Mouse (Mus musculus) CH12.LX (cell line): ENCODE measurements around the gene Xylb. TPM values are rescaled to one million over a fixed set of nuclear protein-coding genes. Genes with fewer than 3 reads are reported as not detected.
A peak's percentile ranks its signal among the peaks of the same experiment; 100 is the strongest.

ENCODE experiments used
- DNase-seq: peaks from one replicate; pipeline ENCODE4 v3.0.0-alpha.2; 2013; ENCODE audit errors: extremely low read depth
- H3K27ac ChIP-seq: 2 replicates; pipeline ENCODE4 v1.5.1; 2012; ENCODE audit warnings: low read depth, mild to moderate bottlenecking, control low read depth, moderate library complexity; ENCODE audit not compliant: insufficient read depth
- H3K27me3 ChIP-seq: replicated peaks from 2 replicates; pipeline ENCODE3; 2012; ENCODE audit warnings: inconsistent platforms
- H3K36me3 ChIP-seq, 2 experiments: replicated peaks in 1 of 2; 2 replicates each; pipeline versions ENCODE3 to v1.6.1; 2012; ENCODE audit warnings: inconsistent platforms in 1 of 2, low read length in 1 of 2, mild to moderate bottlenecking in 1 of 2, mixed read lengths in 1 of 2, moderate library complexity in 1 of 2; ENCODE audit not compliant: control insufficient read depth in 1 of 2, insufficient read depth in 1 of 2
- H3K4me1 ChIP-seq, 2 experiments: 2 replicates each; pipeline ENCODE4 v1.6.1; 2012; ENCODE audit warnings: inconsistent platforms in 1 of 2, moderate library complexity in 1 of 2; ENCODE audit not compliant: insufficient read depth in 2 of 2, control insufficient read depth in 1 of 2
- H3K4me2 ChIP-seq: 2 replicates; pipeline ENCODE4 v1.6.1; 2012; ENCODE audit warnings: low read depth, mild to moderate bottlenecking, control low read depth; ENCODE audit not compliant: poor library complexity, insufficient read depth, severe bottlenecking
- H3K4me3 ChIP-seq, 3 experiments: fragments of 150-350 bp in 1 of 3; sonication (generic) in 1 of 3; replicated peaks in 1 of 3; 2 replicates each; pipeline versions ENCODE3 to v1.5.1; 2011 to 2012; ENCODE audit warnings: low read depth in 2 of 3, low read length in 2 of 3, mild to moderate bottlenecking in 2 of 3, moderate library complexity in 2 of 3, control low read depth in 1 of 3, improper control_type of control experiment in 1 of 3, inconsistent platforms in 1 of 3, mixed read lengths in 1 of 3; ENCODE audit not compliant: poor library complexity in 1 of 3
- H3K79me2 ChIP-seq: replicated peaks from 2 replicates; pipeline ENCODE4 v1.6.1; 2012; ENCODE audit warnings: mild to moderate bottlenecking, moderate library complexity; ENCODE audit not compliant: control insufficient read depth, poor library complexity, insufficient read depth, severe bottlenecking; ENCODE audit errors: extremely low read depth
- H3K9ac ChIP-seq: 2 replicates; pipeline ENCODE4 v1.6.1; 2012; ENCODE audit warnings: low read depth, mild to moderate bottlenecking, control low read depth, moderate library complexity; ENCODE audit not compliant: insufficient read depth
- H3K9me3 ChIP-seq: replicated peaks from 2 replicates; pipeline ENCODE3; 2012; ENCODE audit warnings: low read length, inconsistent platforms, mixed read lengths
- CHD2 ChIP-seq: IDR thresholded peaks from 2 replicates; pipeline ENCODE4 v1.6.1; 2011; ENCODE audit warnings: low read length, improper control_type of control experiment
- ELF1 ChIP-seq: IDR thresholded peaks from 2 replicates; pipeline ENCODE4 v1.6.1; 2014; ENCODE audit warnings: low read depth, mild to moderate bottlenecking, inconsistent platforms, low read length, improper control_type of control experiment
- JUN ChIP-seq: IDR thresholded peaks from 2 replicates; pipeline ENCODE4 v1.6.1; 2011; ENCODE audit warnings: low read depth, mild to moderate bottlenecking, low read length, improper control_type of control experiment, moderate library complexity; ENCODE audit not compliant: insufficient read depth
- JUND ChIP-seq: conservative IDR thresholded peaks from 2 replicates; pipeline ENCODE4 v1.6.1; 2011; ENCODE audit warnings: low read depth, low read length, improper control_type of control experiment
- MAX ChIP-seq: IDR thresholded peaks from 2 replicates; pipeline ENCODE4 v1.6.1; 2011; ENCODE audit warnings: low read length, improper control_type of control experiment
- MXI1 ChIP-seq: IDR thresholded peaks from 2 replicates; pipeline ENCODE4 v1.6.1; 2011; ENCODE audit warnings: mild to moderate bottlenecking, low read depth, low read length, improper control_type of control experiment
- NELFE ChIP-seq: IDR thresholded peaks from 2 replicates; pipeline ENCODE4 v1.6.1; 2011; ENCODE audit warnings: low read depth, low read length, improper control_type of control experiment
- NRF1 ChIP-seq: IDR thresholded peaks from 2 replicates; pipeline ENCODE4 v1.6.1; 2014; ENCODE audit warnings: low read depth, mild to moderate bottlenecking, inconsistent platforms, low read length, improper control_type of control experiment, moderate library complexity
- POLR2A ChIP-seq: IDR thresholded peaks from 2 replicates; pipeline ENCODE4 v1.6.1; 2011; ENCODE audit warnings: low read depth, mild to moderate bottlenecking, improper control_type of control experiment, low read length
- RAD21 ChIP-seq: IDR thresholded peaks from 2 replicates; pipeline ENCODE4 v1.6.1; 2011; ENCODE audit warnings: low read depth, mild to moderate bottlenecking, low read length, improper control_type of control experiment, moderate library complexity
- TBP ChIP-seq: conservative IDR thresholded peaks from 2 replicates; pipeline ENCODE4 v1.6.1; 2011; ENCODE audit warnings: low read depth, low read length, improper control_type of control experiment
- TCF12 ChIP-seq: IDR thresholded peaks from 2 replicates; pipeline ENCODE4 v1.6.1; 2014; ENCODE audit warnings: low read depth, mild to moderate bottlenecking, inconsistent platforms, low read length, improper control_type of control experiment
- UBTF ChIP-seq: IDR thresholded peaks from 2 replicates; pipeline ENCODE4 v1.6.1; 2012; ENCODE audit warnings: low read depth, mild to moderate bottlenecking, inconsistent platforms, low read length, improper control_type of control experiment, moderate library complexity
- USF1 ChIP-seq: IDR thresholded peaks from 2 replicates; pipeline ENCODE4 v1.6.1; 2014; ENCODE audit warnings: low read depth, mild to moderate bottlenecking, inconsistent platforms, low read length, improper control_type of control experiment
- ZC3H11A ChIP-seq: IDR thresholded peaks from 2 replicates; pipeline ENCODE4 v1.6.1; 2012; ENCODE audit warnings: low read depth, mild to moderate bottlenecking, inconsistent platforms, low read length, improper control_type of control experiment
- ZMIZ1 ChIP-seq: IDR thresholded peaks from 2 replicates; pipeline ENCODE4 v1.6.1; 2012; ENCODE audit warnings: low read depth, mild to moderate bottlenecking, inconsistent platforms, low read length, improper control_type of control experiment
- dilution Hi-C: fragments of 300-500 bp; cut with MboI; formaldehyde crosslinking; loops from 2 replicates; pipeline ENCODE4 v1.14.3; 2020; ENCODE audit warnings: low sequenced_read_pairs; ENCODE audit not compliant: extremely low pct_unique_long_range_greater_than_20kb, extremely low pct_ligation_motif_present
- in situ Hi-C: fragments of 300-500 bp; cut with MboI; formaldehyde crosslinking; loops from 3 replicates; pipeline ENCODE4 v1.14.3; 2019; ENCODE audit warnings: low sequenced_read_pairs, low pct_ligation_motif_present, low pct_unique_long_range_greater_than_20kb, mixed read lengths
- polyA plus RNA-seq: library from polyadenylated mRNA; unstranded; fragments of >175 nt; gene quantifications from 2 replicates; pipeline ENCODE4 v1.2.1, GENCODE M21; 2012; ENCODE audit warnings: low read depth; ENCODE audit not compliant: insufficient read length
- total RNA-seq, 2 experiments: library from RNA; depleted of rRNA; stranded (reverse); fragments of 300-350 nt in 1 of 2; fragments of >200 nt in 1 of 2; gene quantifications; 2 replicates each; pipeline ENCODE4 v1.2.3; 2012 to 2014

Gene Xylb
- total and polyA plus RNA-seq, 3 experiments = 2.5 to 7.1 (median 4.8) TPM

DNA sequence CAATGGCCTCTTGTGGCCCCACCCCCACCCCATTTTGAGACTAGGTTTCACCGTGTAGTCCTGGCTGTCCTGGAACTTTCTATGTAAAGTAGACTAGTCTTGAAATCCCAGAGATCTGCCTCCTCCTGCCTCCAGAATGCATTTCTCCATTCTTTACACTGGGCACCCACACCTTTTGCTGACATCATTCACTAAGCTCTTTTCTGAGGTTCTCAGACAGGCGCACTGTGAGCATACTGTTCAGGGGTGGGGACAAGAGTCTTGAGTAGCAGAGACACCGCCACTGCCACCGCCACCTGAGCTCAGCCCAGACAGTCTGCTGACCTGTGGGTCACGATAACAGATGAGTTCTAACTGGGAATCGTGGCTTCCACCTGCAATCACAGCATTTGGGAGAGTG is 1.2 kb upstream of the Xylb start:
- DNase-seq = no peak
- dilution Hi-C loops = no loop called here
- no peak overlapping the region for H3K9ac ChIP-seq
- peaks cover 10 to 13% of the 10 kb centered on the region in 2 experiments for H3K36me3 ChIP-seq
- H3K27ac ChIP-seq = no peak overlapping the region
- H3K27me3 ChIP-seq = no peaks in the 10 kb centered on the region
- TF ChIP-seq ZMIZ1 (no peak), USF1 (no peak), POLR2A (no peak), MXI1 (no peak), MAX (no peak), ELF1 (no peak), JUN (no peak), NRF1 (no peak), NELFE (no peak), RAD21 (no peak), UBTF (no peak), TCF12 (no peak), JUND (no peak), TBP (no peak), ZC3H11A (no peak)
- in situ Hi-C loops = loop anchor here (10.0 kb wide), 1 partner anchor 201 kb away; the partner anchor contains the start of genes Acaa1b and Gm47289
- no peak overlapping the region for H3K4me3 ChIP-seq
- H3K9me3 ChIP-seq = no peaks in the 10 kb centered on the region
- H3K79me2 ChIP-seq = no peaks in the 10 kb centered on the region
- H3K4me1 ChIP-seq = peaks cover 4% of the 10 kb centered on the region in 2 experiments; a peak in 2 of 4 replicates
- no peak overlapping the region for H3K4me2 ChIP-seq

DNA sequence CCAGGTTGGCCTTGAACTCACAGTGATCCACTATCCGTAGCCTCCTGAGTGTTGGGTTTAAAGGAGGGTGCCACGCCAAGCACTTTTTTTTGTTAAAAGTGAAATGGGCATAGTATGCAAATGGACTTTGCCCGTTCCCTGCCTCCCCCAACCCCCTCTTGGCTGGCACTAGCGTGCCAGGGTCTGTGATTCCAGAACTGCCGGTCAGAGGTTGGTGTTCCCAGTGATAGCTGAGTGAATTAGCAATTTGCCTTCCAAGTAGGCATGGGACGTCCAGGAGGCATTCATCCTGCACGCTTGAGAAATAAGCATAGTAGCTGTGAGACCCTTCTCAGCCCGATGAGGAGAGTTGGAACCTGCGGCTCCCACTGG is 863 bp downstream of the Xylb start:
- Histone ChIP-seq H3K9ac (peak overlapping the region; percentile 76; the same call in 1 of the 2 replicates), H3K79me2 (no peaks in the 10 kb centered on the region), H3K4me2 (peak overlapping the region; percentile 72), H3K36me3 (peaks cover 10 to 17% of the 10 kb centered on the region in 2 experiments), H3K9me3 (no peaks in the 10 kb centered on the region), H3K4me3 (peak overlapping the region; percentile 41 to 67 (median 58)), H3K27me3 (no peaks in the 10 kb centered on the region), H3K4me1 (peaks cover 4% of the 10 kb centered on the region in 2 experiments; a peak in 2 of 4 replicates), H3K27ac (no peak overlapping the region)
- in situ Hi-C loops (loop anchor here (10.0 kb wide), 1 partner anchor 203 kb away; the partner anchor contains the start of genes Acaa1b and Gm47289), dilution Hi-C loops (no loop called here)
- TF ChIP-seq CHD2 (no peak), POLR2A (no peak)
- no peak for DNase-seq
